Mouse (Mus musculus) neural tube, embryonic 13.5 days (tissue): ENCODE measurements around the gene Kif26b. TPM values are rescaled to one million over a fixed set of nuclear protein-coding genes. Genes with fewer than 3 reads are reported as not detected.

Experiments used
- ATAC-seq: fragments of 200-750 bp; cut with Nextera tagmentation; 2 replicates; pipeline ENCODE4 v1.8.0; 2017; ENCODE audit warnings: low read depth, mild to moderate bottlenecking, moderate TSS enrichment, moderate library complexity
- H3K27ac ChIP-seq: fragments of 300-500 bp; sonication (generic); replicated peaks from 2 replicates; pipeline ENCODE4 v1.5.1; 2015; ENCODE audit warnings: moderate library complexity, mild to moderate bottlenecking, inconsistent platforms
- H3K27me3 ChIP-seq: fragments of 300-500 bp; sonication (generic); 2 replicates; pipeline ENCODE4 v1.6.1; 2015; ENCODE audit warnings: mild to moderate bottlenecking, inconsistent platforms
- H3K36me3 ChIP-seq: fragments of 300-500 bp; sonication (generic); 2 replicates; pipeline ENCODE4 v1.6.1; 2015; ENCODE audit warnings: mild to moderate bottlenecking, inconsistent platforms
- H3K4me1 ChIP-seq: fragments of 300-500 bp; sonication (generic); replicated peaks from 2 replicates; pipeline ENCODE4 v1.6.1; 2015; ENCODE audit warnings: inconsistent platforms
- H3K4me2 ChIP-seq: fragments of 300-500 bp; sonication (generic); 2 replicates; pipeline ENCODE4 v1.6.1; 2015; ENCODE audit warnings: inconsistent platforms, mild to moderate bottlenecking, moderate library complexity
- H3K4me3 ChIP-seq: fragments of 300-500 bp; sonication (generic); 2 replicates; pipeline ENCODE4 v1.5.1; 2015; ENCODE audit warnings: mild to moderate bottlenecking, inconsistent platforms
- H3K9ac ChIP-seq: fragments of 300-500 bp; sonication (generic); 2 replicates; pipeline ENCODE4 v1.6.1; 2015; ENCODE audit warnings: moderate library complexity, mild to moderate bottlenecking, inconsistent platforms
- H3K9me3 ChIP-seq: fragments of 300-500 bp; sonication (generic); 2 replicates; pipeline ENCODE4 v1.6.1; 2016; ENCODE audit warnings: inconsistent platforms
- WGBS: fragments of 180-500 bp; shearing (Covaris S2); methylation state at CpG from one replicate; pipeline ENCODE4 v1.1.7; 2015; 5-methylcytosine and 5-hydroxymethylcytosine counted together
- polyA plus RNA-seq: library from polyadenylated mRNA; unstranded; fragments of >200 nt; fragmentation: Nextera tagmentation; extraction: Ambion mirVana; gene quantifications from 2 replicates; pipeline ENCODE4 v1.2.1, GENCODE M21; 2015

Kif26b gene
- polyA plus RNA-seq, 1 experiment from 2014 or later = 10.5 TPM

GRCm38 (mm10) chr1:178641788-178642187, 112.9 kb downstream of the Kif26b start:
- no peak overlapping the region for H3K9ac ChIP-seq
- no peaks in the 10 kb centered on the region for H3K27me3 ChIP-seq
- no peak for ATAC-seq
- no peaks in the 10 kb centered on the region for H3K36me3 ChIP-seq
- peaks cover 28% of the 10 kb centered on the region for H3K4me1 ChIP-seq
- 94% methylated on average over 2 of the region's 2 CpGs for WGBS
- H3K9me3 ChIP-seq = no peaks in the 10 kb centered on the region
- no peak overlapping the region for H3K27ac ChIP-seq
- no peak overlapping the region for H3K4me2 ChIP-seq
- no peak overlapping the region for H3K4me3 ChIP-seq

DNA sequence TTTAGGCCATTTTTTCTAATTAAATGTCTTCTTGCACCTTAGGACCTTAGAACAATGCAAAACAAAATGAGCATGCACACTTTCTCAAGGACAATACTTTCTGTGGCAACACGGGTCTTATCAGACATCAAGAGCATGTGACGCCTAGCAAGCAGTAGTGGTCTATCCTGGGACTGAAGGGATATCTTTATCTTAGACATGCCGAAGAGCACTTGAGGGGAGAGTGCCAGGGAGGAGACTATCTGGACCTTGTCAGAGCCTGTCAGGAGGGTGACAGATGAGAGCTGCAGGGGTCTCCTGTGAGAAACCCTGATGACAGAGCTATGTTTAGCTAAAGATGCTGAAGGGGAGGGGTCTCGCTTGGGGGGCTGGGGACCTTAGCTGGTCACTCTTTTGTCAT, 116.0 kb downstream of the Kif26b start:
- Histone ChIP-seq H3K4me1 (peaks cover 10% of the 10 kb centered on the region), H3K9me3 (no peaks in the 10 kb centered on the region), H3K27me3 (no peaks in the 10 kb centered on the region), H3K4me2 (no peak overlapping the region), H3K9ac (no peak overlapping the region), H3K4me3 (no peak overlapping the region), H3K27ac (no peak overlapping the region), H3K36me3 (no peaks in the 10 kb centered on the region)
- no peak for ATAC-seq
- WGBS = 82% methylated on average over 4 of the region's 4 CpGs

- Histone ChIP-seq H3K4me3 (no peak overlapping the region), H3K9ac (no peak overlapping the region), H3K9me3 (no peaks in the 10 kb centered on the region), H3K27ac (no peak overlapping the region), H3K4me1 (0 out of 2 replicates have a peak, but pooled peaks cover 2% of the 10 kb centered on the region), H3K36me3 (no peaks in the 10 kb centered on the region), H3K27me3 (no peaks in the 10 kb centered on the region), H3K4me2 (no peak overlapping the region)
- ATAC-seq = no peak
- WGBS = 88% methylated on average over 4 of the region's 4 CpGs
Observed at GRCm38 (mm10) chr1:178646589-178646988, 117.7 kb downstream of the Kif26b start.

- H3K9ac ChIP-seq = no peak overlapping the region
- H3K36me3 ChIP-seq = no peaks in the 10 kb centered on the region
- no peaks in the 10 kb centered on the region for H3K9me3 ChIP-seq
- no peaks in the 10 kb centered on the region for H3K27me3 ChIP-seq
- H3K4me3 ChIP-seq = no peak overlapping the region
- WGBS = 80% methylated on average over 4 of the region's 4 CpGs
- no peak overlapping the region for H3K4me2 ChIP-seq
- 0 out of 2 replicates have a peak, but pooled peaks cover 8% of the 10 kb centered on the region for H3K4me1 ChIP-seq
- no peak overlapping the region for H3K27ac ChIP-seq
- no peak for ATAC-seq
Observed at GRCm38 (mm10) chr1:178655525-178655924, 126.6 kb downstream of the Kif26b start.

GRCm38 (mm10) chr1:178661035-178661434, 132.1 kb downstream of the Kif26b start:
- H3K9ac ChIP-seq = no peak overlapping the region
- H3K36me3 ChIP-seq = no peaks in the 10 kb centered on the region
- H3K27ac ChIP-seq = no peak overlapping the region
- 0 out of 2 replicates have a peak, but pooled peaks cover 7% of the 10 kb centered on the region for H3K4me1 ChIP-seq
- ATAC-seq = no peak
- no peaks in the 10 kb centered on the region for H3K9me3 ChIP-seq
- H3K4me2 ChIP-seq = no peak overlapping the region
- no peak overlapping the region for H3K4me3 ChIP-seq
- H3K27me3 ChIP-seq = no peaks in the 10 kb centered on the region
- 64% methylated on average over 3 of the region's 3 CpGs for WGBS

DNA sequence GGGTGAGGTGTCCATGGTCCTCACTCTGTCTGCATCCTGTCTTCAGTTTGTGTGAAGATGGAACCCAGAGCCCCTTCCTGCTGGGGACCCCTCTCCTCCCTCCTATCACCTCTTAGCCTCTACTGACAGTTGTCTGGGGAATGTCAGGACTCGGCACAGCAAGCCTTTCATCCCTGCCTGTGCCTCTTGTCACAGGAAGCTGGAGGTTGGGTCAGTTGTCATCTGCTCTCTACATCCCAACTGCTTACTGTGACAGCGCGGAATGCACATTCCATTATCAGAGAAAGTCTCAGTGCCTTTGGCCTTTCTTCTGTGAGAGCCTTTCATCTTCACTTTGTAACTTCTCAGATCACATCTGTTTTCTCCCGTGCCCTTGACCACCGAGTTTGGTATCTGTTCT, 132.6 kb downstream of the Kif26b start:
- no peak overlapping the region for H3K27ac ChIP-seq
- no peak overlapping the region for H3K4me2 ChIP-seq
- H3K9ac ChIP-seq = no peak overlapping the region
- H3K36me3 ChIP-seq = no peaks in the 10 kb centered on the region
- ATAC-seq = no peak
- H3K4me1 ChIP-seq = 0 out of 2 replicates have a peak, but pooled peaks cover 7% of the 10 kb centered on the region
- no peaks in the 10 kb centered on the region for H3K9me3 ChIP-seq
- 59% methylated on average over 5 of the region's 5 CpGs for WGBS
- H3K4me3 ChIP-seq = no peak overlapping the region
- H3K27me3 ChIP-seq = no peaks in the 10 kb centered on the region

DNA sequence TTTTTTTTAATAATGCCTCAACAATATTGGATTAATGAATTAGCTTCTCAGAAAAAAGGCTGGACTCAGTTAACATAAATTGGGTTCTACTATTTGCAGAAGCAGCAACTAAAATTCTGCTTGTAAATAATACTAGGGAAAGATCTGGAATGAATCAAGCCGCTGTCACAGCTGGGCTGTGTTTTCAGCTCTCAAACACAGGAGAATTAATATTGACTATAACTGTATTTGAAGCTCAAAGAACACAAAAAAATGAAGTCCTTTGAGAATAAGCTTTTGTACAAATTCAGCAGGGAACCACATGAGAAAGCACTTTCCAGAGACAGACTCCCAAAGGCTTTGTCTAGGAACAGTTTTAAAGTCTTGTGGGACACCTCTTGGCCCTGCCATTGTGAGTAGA, 134.6 kb downstream of the Kif26b start:
- H3K4me2 ChIP-seq = no peak overlapping the region
- no peaks in the 10 kb centered on the region for H3K27me3 ChIP-seq
- no peak for ATAC-seq
- no peak overlapping the region for H3K9ac ChIP-seq
- H3K4me3 ChIP-seq = no peak overlapping the region
- H3K9me3 ChIP-seq = no peaks in the 10 kb centered on the region
- 83% methylated on average over 1 of the region's 1 CpGs for WGBS
- H3K36me3 ChIP-seq = no peaks in the 10 kb centered on the region
- 0 out of 2 replicates have a peak, but pooled peaks cover 7% of the 10 kb centered on the region for H3K4me1 ChIP-seq
- no peak overlapping the region for H3K27ac ChIP-seq

GRCm38 (mm10) chr1:178664271-178664969, 135.5 kb downstream of the Kif26b start:
- 78% methylated on average over 5 of the region's 5 CpGs for WGBS
- no peak overlapping the region for H3K4me2 ChIP-seq
- ATAC-seq = no peak
- 0 out of 2 replicates have a peak, but pooled peaks cover 7% of the 10 kb centered on the region for H3K4me1 ChIP-seq
- H3K27ac ChIP-seq = no peak overlapping the region
- no peaks in the 10 kb centered on the region for H3K36me3 ChIP-seq
- no peaks in the 10 kb centered on the region for H3K27me3 ChIP-seq
- no peaks in the 10 kb centered on the region for H3K9me3 ChIP-seq
- no peak overlapping the region for H3K4me3 ChIP-seq
- H3K9ac ChIP-seq = no peak overlapping the region

GRCm38 (mm10) chr1:178666524-178666923, 137.6 kb downstream of the Kif26b start:
- 77% methylated on average over 7 of the region's 7 CpGs for WGBS
- no peak for ATAC-seq
- H3K36me3 ChIP-seq = no peaks in the 10 kb centered on the region

GRCm38 (mm10) chr1:178667808-178668207, 138.9 kb downstream of the Kif26b start:
- no peaks in the 10 kb centered on the region for H3K9me3 ChIP-seq
- H3K36me3 ChIP-seq = no peaks in the 10 kb centered on the region
- ATAC-seq = no peak
- H3K27ac ChIP-seq = no peak overlapping the region
- H3K27me3 ChIP-seq = no peaks in the 10 kb centered on the region
- H3K4me1 ChIP-seq = peaks cover 6% of the 10 kb centered on the region
- H3K4me3 ChIP-seq = no peak overlapping the region
- WGBS = 79% methylated on average over 7 of the region's 7 CpGs
- H3K4me2 ChIP-seq = no peak overlapping the region
- no peak overlapping the region for H3K9ac ChIP-seq

More at GRCm38 (mm10) chr1:178666524-178666923, 137.6 kb downstream of the Kif26b start:
- Histone ChIP-seq H3K9me3 (no peaks in the 10 kb centered on the region), H3K4me1 (0 out of 2 replicates have a peak, but pooled peaks cover 4% of the 10 kb centered on the region), H3K27ac (no peak overlapping the region), H3K4me2 (no peak overlapping the region), H3K27me3 (no peaks in the 10 kb centered on the region), H3K9ac (no peak overlapping the region), H3K4me3 (no peak overlapping the region)

- no peak overlapping the region for H3K4me2 ChIP-seq
- H3K4me3 ChIP-seq = no peak overlapping the region
- H3K9ac ChIP-seq = no peak overlapping the region
- peaks cover 14% of the 10 kb centered on the region for H3K4me1 ChIP-seq
- H3K27me3 ChIP-seq = no peaks in the 10 kb centered on the region
- no peak for ATAC-seq
- no peaks in the 10 kb centered on the region for H3K9me3 ChIP-seq
- H3K27ac ChIP-seq = no peak overlapping the region
- no peaks in the 10 kb centered on the region for H3K36me3 ChIP-seq
- WGBS = 91% methylated on average over 4 of the region's 4 CpGs
Observed at GRCm38 (mm10) chr1:178668907-178669306, 140.0 kb downstream of the Kif26b start.

GRCm38 (mm10) chr1:178673051-178673450, 144.1 kb downstream of the Kif26b start:
- Histone ChIP-seq H3K9me3 (no peaks in the 10 kb centered on the region), H3K4me3 (no peak overlapping the region), H3K9ac (no peak overlapping the region), H3K4me2 (no peak overlapping the region), H3K27me3 (peaks cover 7% of the 10 kb centered on the region; the same call in 1 of the 2 replicates), H3K27ac (no peak overlapping the region), H3K36me3 (no peaks in the 10 kb centered on the region), H3K4me1 (peaks cover 30% of the 10 kb centered on the region)
- 18% methylated on average over 7 of the region's 7 CpGs for WGBS
- no peak for ATAC-seq

DNA sequence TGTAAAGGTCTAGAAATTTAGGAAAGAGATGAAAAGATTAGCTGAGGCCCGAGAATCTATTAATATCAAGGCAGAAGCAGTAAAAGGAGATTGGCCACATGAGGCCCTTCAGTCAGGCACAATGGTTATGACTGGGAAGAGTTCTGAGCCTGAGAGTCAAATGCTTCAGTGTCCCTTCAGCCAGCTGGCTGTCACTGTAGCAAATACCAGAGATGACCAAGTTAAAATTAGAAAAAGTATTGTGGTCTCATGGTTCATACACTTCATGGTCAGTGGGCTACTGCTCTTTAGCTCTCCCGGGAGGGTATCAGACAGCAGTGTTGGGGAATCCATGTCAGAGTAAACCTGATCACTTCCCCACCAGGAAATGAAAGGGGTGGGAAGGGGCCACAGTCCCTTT, 144.6 kb downstream of the Kif26b start:
- H3K27me3 ChIP-seq = peaks cover 7% of the 10 kb centered on the region; the same call in 1 of the 2 replicates
- no peak overlapping the region for H3K9ac ChIP-seq
- H3K36me3 ChIP-seq = no peaks in the 10 kb centered on the region
- H3K4me1 ChIP-seq = peaks cover 31% of the 10 kb centered on the region
- ATAC-seq = no peak
- no peak overlapping the region for H3K27ac ChIP-seq
- no peaks in the 10 kb centered on the region for H3K9me3 ChIP-seq
- WGBS = 55% methylated on average over 2 of the region's 2 CpGs
- H3K4me2 ChIP-seq = no peak overlapping the region
- no peak overlapping the region for H3K4me3 ChIP-seq
